Mouse (Mus musculus) left cerebral cortex, postnatal 4 days (tissue): ENCODE results near the gene Zfp771. TPM values are rescaled to one million over a fixed set of nuclear protein-coding genes. Genes with fewer than 3 reads are reported as not detected.
"Not testable (repeated sequence)": the region's sequence is repeated elsewhere in the genome, so short reads cannot be mapped to it uniquely, and the experiment has no call there.

ENCODE experiments used
- DNase-seq: peaks from one replicate; pipeline ENCODE4 v3.0.0-alpha.2; 2022
- intact Hi-C: fragments of 180-260 bp; cut with DNase I; formaldehyde crosslinking; loops from one replicate; pipeline ENCODE4 v1.15.1; 2025
- total RNA-seq, 2 experiments: library from RNA; stranded (reverse); gene quantifications; 2 replicates each; pipeline ENCODE4 v1.2.3; 2021

The Zfp771 gene
- total RNA-seq, 2 experiments from 2014 or later, result 54.9 to 64.5 TPM

- intact Hi-C loops, DNase-seq: not testable (repeated sequence)
Observed at GRCm38 (mm10) chr7:127250511-127250910, 6.4 kb downstream of the Zfp771 start.

DNA sequence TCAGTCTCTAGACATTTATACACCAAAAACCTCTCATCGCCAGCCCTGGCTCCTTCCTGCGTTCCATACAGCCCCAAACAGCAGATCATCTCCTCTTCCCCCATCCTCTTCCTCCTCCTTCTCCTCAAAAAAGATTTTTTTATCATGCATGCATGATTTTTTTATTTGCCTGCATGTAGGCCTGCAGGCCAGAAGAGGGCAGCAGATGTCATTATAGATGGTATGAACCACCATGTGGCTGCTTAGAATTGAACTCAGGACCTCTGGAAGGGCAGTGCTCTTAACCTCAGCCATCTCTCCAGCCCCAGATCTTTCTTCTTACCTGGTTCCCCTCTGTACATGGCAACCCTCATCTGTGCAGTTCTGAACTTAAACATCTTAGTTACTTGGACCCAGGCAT lies 8.3 kb downstream of the Zfp771 start:
- intact Hi-C loops, result no loop called here
- no peak for DNase-seq

DNA sequence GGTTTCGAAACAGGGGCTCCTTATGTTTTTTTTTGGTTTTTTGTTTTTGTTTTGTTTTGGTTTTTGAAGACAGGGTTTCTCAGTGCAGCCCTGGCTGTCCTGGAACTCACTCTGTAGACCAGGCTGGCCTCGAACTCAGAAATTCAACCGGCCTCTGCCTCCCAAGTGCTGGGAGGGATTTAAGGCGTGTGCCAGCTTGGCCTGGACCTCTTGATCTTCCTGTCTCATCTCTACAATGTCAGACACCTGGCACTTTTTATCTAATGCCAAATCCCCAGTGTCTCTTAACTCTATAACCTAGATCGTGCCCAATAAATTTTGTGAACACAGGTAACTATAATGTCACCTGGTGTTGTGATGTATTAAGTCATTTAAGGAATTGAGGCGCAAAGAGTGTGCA lies 9.3 kb downstream of the Zfp771 start:
- intact Hi-C loops, result no loop called here

GRCm38 (mm10) chr7:127253821-127254769 lies 10.0 kb downstream of the Zfp771 start:
- DNase-seq, result peak; percentile 98
- intact Hi-C loops, result no loop called here

More for the DNA sequence above, 9.3 kb downstream of the Zfp771 start:
- no peak for DNase-seq

GRCm38 (mm10) chr7:127255008-127255407 lies 10.9 kb downstream of the Zfp771 start:
- intact Hi-C loops, result no loop called here
- no peak for DNase-seq

DNA sequence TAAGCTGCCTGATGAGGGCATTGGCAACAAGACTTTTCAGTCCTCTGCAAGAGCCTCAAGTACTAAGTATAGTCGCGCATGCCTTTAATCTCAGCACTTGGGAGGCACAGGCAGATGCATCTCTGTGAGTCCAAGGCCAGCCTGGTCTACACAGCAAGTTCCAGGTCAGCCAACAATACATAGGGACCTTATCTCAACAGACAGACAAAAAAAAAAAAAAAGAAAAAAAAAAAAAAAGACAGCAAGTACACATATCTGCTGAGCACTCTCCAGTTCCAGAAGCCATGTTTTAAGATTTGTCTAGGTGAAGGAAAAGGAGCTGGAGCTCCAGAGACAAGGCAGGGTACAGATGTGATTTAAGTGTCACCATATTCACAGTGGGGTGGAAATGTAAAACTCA lies 11.9 kb downstream of the Zfp771 start:
- intact Hi-C loops, result no loop called here
- DNase-seq, result no peak

DNA sequence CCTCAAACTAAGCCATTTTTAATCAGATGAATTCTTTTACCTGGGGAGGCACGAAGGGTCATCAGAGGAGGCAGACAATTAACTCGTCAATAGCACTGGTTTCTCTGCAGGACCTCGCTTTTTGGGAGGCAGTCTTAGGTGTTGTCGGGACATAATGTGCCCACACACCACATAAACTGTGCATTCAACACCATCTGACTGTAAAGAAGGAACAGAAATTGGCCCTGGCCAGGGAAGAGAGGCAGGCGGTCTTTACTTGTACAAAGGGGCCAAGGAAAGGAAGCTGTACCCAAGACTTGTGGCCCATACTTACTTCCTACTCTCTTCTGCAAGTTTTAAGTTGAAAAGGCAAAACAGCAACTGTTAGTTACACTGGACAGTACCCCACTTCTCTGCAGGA lies 12.4 kb downstream of the Zfp771 start:
- intact Hi-C loops, result no loop called here
- no peak for DNase-seq

GRCm38 (mm10) chr7:127259186-127259905 lies 15.3 kb downstream of the Zfp771 start:
- no peak for DNase-seq

GRCm38 (mm10) chr7:127260309-127261111 lies 16.4 kb downstream of the Zfp771 start, which contains the start of gene Dctpp1:
Dctpp1 (minus strand) TSS chr7:127260709.
- peak; percentile 98 for DNase-seq
- intact Hi-C loops, result no loop called here

More at GRCm38 (mm10) chr7:127259186-127259905, 15.3 kb downstream of the Zfp771 start:
- intact Hi-C loops, result no loop called here

DNA sequence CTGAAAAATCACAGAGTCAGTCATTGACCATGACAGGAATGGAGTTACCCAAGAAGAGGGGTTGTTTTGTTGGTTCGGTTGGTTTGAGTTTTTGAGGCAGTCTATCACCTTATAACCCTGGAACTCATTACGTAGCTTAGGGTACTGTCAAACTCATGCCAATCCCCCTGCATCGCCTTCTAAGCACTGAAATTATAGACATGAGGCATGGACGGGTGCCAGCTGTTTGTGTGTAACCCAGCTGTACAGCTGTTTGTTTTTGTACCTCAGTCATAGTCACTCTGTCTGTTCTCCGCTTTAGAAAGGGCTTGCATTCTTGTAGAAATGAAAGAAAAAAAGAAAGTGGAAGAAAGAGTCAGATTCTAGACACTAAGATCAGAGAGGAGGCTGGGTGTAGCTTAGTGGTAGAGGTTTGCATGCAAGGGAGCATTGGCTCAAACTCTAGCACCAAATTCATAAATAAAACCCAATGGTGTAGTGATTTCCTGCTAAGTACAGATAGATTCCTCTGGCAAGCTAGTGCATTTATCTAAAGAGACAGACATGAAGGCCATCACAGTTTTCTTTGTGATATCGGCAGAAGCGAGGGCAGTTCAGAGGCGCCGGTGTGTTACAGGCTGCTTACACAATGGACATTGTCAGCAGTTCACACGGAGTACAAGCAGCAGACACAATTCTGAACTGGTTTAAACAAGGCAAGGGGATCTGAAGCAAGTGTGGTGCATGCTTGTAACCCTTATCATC lies 18.3 kb downstream of the Zfp771 start:
- no peak for DNase-seq
- intact Hi-C loops, result no loop called here

- DNase-seq, result no peak
- intact Hi-C loops, result no loop called here
Observed at GRCm38 (mm10) chr7:127263526-127263925, 19.5 kb downstream of the Zfp771 start.

DNA sequence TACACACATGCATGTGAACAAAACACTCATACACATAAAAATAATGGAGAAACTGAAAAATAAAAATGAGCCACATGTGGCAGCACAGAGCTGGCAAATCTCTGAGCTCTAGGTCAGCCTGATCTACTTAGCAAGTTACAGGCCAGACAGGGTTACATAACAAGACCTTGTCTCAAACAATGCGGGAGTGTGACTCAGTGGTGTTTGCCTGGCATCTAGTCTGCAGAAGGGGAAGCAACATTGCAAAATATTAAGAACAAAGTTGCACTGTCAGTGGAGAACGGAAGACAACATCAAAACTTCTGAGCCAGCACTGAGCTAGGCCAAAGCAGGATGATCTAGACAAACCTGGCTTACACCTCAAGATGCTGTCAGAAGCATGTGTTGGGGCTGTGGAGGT lies 26.2 kb downstream of the Zfp771 start:
- DNase-seq, result no peak
- intact Hi-C loops, result no loop called here

DNA sequence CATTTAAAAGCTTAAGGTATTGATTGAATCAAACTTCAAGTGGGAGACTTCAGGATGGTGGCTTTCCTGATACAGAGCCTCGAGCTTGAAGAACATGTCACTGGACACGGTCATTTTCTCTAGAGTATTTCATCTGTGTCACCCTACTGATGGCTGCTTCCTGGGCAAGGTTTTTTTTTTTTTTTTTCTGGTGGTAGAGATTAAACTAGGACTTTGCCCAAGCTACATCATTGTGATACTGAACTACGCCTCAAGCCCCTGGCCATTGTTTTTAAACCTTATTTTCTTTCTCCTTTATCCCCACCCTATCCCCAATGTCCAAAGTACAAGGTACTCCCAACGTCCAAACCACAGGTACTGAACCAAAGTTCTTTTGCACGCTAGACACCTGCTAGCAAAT lies 26.6 kb downstream of the Zfp771 start:
- intact Hi-C loops, result no loop called here
- no peak for DNase-seq

- intact Hi-C loops, result no loop called here
- DNase-seq, result no peak
Observed at GRCm38 (mm10) chr7:127271093-127271492, 27.0 kb downstream of the Zfp771 start.

DNA sequence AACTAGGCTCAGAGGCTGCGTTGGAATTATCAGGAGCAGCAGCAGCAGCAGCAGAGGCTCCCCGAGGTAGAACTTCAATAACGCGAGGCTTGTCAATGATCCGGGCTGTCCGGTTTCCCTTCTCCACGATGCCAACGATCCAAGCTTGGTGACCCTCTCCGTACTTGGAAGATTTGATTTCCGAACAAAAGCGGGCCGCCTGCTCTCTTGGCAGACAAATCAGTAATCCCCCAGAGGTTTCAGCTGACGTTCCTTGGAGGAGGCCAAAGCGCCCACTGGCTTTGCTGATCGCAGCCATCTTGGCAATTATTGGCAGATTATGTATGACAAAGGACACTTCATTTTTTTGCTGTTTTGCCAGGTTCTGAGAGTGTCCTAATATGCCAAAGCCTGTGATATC lies 28.5 kb downstream of the Zfp771 start:
- DNase-seq, result no peak
- intact Hi-C loops, result no loop called here

DNA sequence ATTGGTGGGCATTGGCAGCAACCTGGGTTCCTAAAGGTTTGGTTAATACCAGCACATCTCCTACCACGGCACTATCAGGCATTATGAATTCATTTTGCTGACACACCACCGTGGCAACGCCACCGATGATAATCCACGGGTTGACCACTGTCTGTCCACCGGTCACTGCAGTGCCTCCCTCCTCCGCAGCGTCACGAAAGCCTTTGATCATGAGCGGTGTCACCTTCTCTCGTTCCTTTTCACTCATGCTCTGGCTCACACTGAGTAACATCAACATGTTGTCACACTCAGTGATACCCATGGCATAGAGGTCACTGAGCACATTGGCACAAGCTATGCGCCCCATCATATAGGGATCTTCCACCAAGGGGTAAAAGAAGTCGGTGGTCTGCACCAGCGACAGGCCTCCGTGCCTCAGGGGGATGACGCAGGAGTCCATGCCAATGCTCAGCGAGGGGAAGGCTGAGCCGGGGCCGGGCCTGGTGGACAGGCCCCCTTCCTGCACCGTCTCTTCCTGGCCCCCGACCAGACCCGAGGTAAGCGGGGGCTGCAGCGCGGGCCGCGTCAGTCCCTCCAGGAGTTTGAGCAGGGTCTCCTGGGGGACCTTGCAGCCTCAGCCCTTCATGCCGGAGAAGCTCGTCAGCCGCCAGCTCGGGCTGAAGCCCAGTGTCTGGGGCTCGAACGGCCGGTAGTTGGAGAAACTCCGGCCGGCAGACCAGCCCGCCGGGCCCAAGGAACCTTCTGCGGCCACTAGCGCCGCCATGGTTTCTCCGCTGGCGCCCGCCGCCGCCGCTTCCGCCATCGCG lies 29.2 kb downstream of the Zfp771 start:
- intact Hi-C loops, result no loop called here
- DNase-seq, result peak; percentile 62

- intact Hi-C loops, result no loop called here
- peak; percentile 88 for DNase-seq
Observed at GRCm38 (mm10) chr7:127273925-127274789, 30.1 kb downstream of the Zfp771 start, which contains the start of gene Sephs2. Sephs2 (minus strand) TSS chr7:127274055.

DNA sequence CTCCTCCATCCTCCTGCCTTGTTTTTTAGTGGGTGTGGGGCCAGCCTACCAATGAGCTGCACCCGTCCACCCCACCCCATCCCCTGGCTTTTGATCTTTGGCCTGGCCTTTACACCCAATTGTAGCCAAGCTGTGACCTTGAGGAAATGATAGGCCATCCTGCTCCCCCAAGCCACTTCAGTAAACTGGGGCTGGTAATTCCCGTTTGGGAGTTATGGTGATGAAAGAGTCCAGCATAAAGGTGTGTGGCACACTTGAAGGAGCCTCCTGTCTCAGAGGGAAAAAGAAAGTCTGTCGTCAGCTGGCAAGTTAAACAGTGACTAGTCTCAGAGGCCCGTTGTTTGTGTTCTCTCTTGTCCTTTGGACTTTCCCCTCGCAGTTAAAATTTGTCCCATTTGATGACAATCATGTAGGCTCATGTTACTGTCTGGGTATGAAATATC lies 32.5 kb downstream of the Zfp771 start:
- no peak for DNase-seq
- intact Hi-C loops, result no loop called here
